Mouse (Mus musculus): ENCODE measurements around the gene Hdac5.
A peak's percentile ranks its signal among the peaks of the same experiment; 100 is the strongest.

Gene Hdac5

GRCm38 (mm10) chr11:102215511-102215910 is 14.5 kb downstream of the Hdac5 start:
- DNase-seq (ENCODE audit: low spot score in 2 of 2): no peak

GRCm38 (mm10) chr11:102214430-102215156 is 15.4 kb downstream of the Hdac5 start:
- no peak for DNase-seq (ENCODE audit: low spot score in 2 of 2)

- no peak for DNase-seq (ENCODE audit: low spot score in 2 of 2)
These were observed 18.0 kb downstream of the Hdac5 start for GRCm38 (mm10) chr11:102211936-102212341.

GRCm38 (mm10) chr11:102211011-102211410 is 19.0 kb downstream of the Hdac5 start:
- DNase-seq (ENCODE audit: low spot score in 2 of 2): no peak

- DNase-seq (ENCODE audit: low spot score in 2 of 2): no peak
These were observed 19.8 kb downstream of the Hdac5 start for GRCm38 (mm10) chr11:102210185-102210584.

- no peak for DNase-seq (ENCODE audit: low spot score in 2 of 2)
These were observed 20.2 kb downstream of the Hdac5 start for GRCm38 (mm10) chr11:102209742-102210141.

- DNase-seq (ENCODE audit: low spot score in 2 of 2): no peak
These were observed 21.1 kb downstream of the Hdac5 start for GRCm38 (mm10) chr11:102208846-102209245.

GRCm38 (mm10) chr11:102207825-102208777 is 21.9 kb downstream of the Hdac5 start:
- DNase-seq (ENCODE audit: low spot score in 2 of 2): no peak

- no peak for DNase-seq (ENCODE audit: low spot score in 2 of 2)
These were observed 23.5 kb downstream of the Hdac5 start for GRCm38 (mm10) chr11:102206481-102206880.

GRCm38 (mm10) chr11:102201408-102201821 is 28.6 kb downstream of the Hdac5 start:
- no peak for DNase-seq (ENCODE audit: low spot score in 2 of 2)

- no peak for DNase-seq (ENCODE audit: low spot score in 2 of 2)
These were observed 30.1 kb downstream of the Hdac5 start for GRCm38 (mm10) chr11:102199856-102200255.

- DNase-seq (ENCODE audit: low spot score in 2 of 2): no peak
These were observed 31.7 kb downstream of the Hdac5 start for GRCm38 (mm10) chr11:102198245-102198644.

- no peak for DNase-seq (ENCODE audit: low spot score in 2 of 2)
These were observed 33.8 kb downstream of the Hdac5 start for GRCm38 (mm10) chr11:102196018-102196797.

GRCm38 (mm10) chr11:102193657-102194440 is 36.1 kb downstream of the Hdac5 start:
- DNase-seq (ENCODE audit: low spot score in 2 of 2): no peak

GRCm38 (mm10) chr11:102190848-102191247 is 39.1 kb downstream of the Hdac5 start:
- no peak for DNase-seq (ENCODE audit: low spot score in 2 of 2)

- DNase-seq (ENCODE audit: low spot score in 2 of 2): peak; percentile 88 to 92
These were observed 40.2 kb downstream of the Hdac5 start, which contains the start of gene G6pc3 for GRCm38 (mm10) chr11:102189461-102190436. Gene G6pc3 (plus strand): TSS chr11:102189620.

GRCm38 (mm10) chr11:102188980-102189379 is 41.0 kb downstream of the Hdac5 start:
- DNase-seq (ENCODE audit: low spot score in 2 of 2): no peak

- no peak for DNase-seq (ENCODE audit: low spot score in 2 of 2)
These were observed 43.7 kb downstream of the Hdac5 start for GRCm38 (mm10) chr11:102186235-102186634.

GRCm38 (mm10) chr11:102185677-102186076 is 44.3 kb downstream of the Hdac5 start:
- DNase-seq (ENCODE audit: low spot score in 2 of 2): no peak
